Mouse (Mus musculus) ES-Bruce4 (cell line): Measurements from ENCODE around the gene Vwa7.

Experiments used
- CTCF ChIP-seq: IDR thresholded peaks from one replicate; pipeline ENCODE4 v1.8.1; 2011; ENCODE audit warnings: low read depth, low read length
- POLR2A ChIP-seq: IDR thresholded peaks from one replicate; pipeline ENCODE4 v1.8.1; 2011; ENCODE audit warnings: low read length; ENCODE audit not compliant: insufficient read depth

GRCm38 (mm10) chr17:34998526-34999430 is 17.6 kb upstream of the Vwa7 start:
- TF ChIP-seq CTCF: peak; percentile 24
- TF ChIP-seq POLR2A: no peak
